Mouse (Mus musculus) gonadal fat pad, adult 2 months (tissue): ENCODE results near the gene Ift122. TPM values are rescaled to one million over a fixed set of nuclear protein-coding genes. Genes with fewer than 3 reads are reported as not detected.
"Not testable (repeated sequence)": the region's sequence is repeated elsewhere in the genome, so short reads cannot be mapped to it uniquely, and the experiment has no call there.

Experiments
- DNase-seq: peaks from one replicate; pipeline ENCODE4 v3.0.0-alpha.2; 2012; ENCODE audit warnings: low read depth
- polyA plus RNA-seq: library from polyadenylated mRNA; depleted of rRNA; stranded (reverse); fragments of >200 nt; gene quantifications from 2 replicates; pipeline ENCODE4 v1.2.3, GENCODE M21; 2012; rRNA removed

Ift122 gene
- 15.1 and 16.3 TPM in 2 replicates for polyA plus RNA-seq

DNA sequence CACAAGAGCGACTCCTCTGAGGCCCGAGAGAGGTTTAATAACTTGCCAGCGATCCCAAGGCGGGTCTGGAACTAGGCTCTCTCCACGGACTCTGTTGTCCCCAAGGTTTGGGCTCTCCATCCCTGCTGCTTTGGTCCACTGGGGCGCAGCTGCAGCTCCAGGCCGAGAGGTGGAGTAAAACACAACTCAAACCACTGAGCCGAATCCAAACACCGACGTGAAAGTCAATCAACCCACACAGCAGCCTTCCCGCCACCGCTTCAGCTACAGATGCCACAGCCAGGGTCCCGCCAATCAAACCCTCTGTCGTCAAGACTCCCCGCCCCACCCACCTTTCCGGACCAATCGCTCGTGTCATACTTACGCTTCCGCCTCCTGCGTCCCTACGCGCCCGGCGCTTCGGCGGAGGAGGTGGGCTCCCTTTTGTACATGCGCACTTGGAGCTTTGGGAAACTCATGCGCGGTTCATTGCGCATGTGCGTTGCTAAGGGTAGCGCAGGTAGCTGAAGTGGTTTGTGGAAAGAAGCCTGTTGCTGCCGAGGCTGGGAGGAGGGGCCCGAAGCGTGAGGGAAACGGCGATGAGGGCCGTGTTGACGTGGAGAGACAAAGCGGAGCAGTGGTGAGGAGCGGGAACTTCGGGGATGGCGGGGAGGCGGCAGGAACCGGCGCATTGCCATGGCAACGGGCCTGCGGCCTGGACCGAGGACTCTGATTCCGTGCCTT is at the start of gene Ift122, which contains the start of gene Mbd4:
Gene Ift122, plus strand, starts transcription at position 380 of the 723 bp plus-strand sequence.
Gene Mbd4, minus strand, starts transcription at position 281 of the 723 bp plus-strand sequence.
- peak; percentile 88 for DNase-seq

DNA sequence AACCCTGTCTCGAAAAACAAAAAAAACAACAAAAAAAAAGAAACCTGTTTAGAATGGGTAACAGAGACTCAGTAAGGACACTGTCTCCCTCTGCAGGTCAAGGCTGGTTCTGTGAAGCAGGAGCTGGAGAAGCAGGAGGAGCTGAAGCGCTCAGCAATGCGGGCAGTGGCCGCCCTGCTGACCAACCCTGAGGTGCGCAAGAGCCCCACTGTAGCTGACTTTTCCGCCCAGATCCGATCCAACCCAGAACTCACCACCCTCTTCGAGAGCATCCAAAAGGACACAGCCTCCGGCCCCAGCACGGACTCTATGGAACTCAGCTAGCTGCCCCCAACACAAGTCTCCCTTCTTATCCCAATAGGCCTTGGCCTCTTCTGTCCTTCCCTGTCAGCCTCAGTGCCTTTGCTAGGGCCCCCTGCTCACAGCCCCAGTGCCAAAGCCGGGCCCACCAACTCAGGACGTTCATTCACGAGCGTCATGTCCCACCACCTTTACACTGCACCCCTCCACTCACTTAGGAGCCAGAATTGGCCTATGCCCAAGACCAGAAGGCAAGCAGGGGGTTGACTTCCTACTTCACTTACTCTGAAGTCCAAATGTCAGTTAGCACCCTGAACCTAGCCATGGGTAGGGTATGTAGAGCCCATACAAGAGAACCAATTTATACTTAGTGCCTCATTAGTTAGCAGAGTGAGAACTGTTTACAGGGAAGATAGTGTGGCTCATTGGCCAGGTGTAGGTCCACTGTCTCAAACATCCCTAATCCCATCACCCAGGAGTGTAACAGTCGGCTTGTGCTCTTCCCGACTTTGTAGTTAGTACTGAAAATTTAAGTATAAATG is 49.5 kb upstream of the Ift122 start:
- no peak for DNase-seq

DNA sequence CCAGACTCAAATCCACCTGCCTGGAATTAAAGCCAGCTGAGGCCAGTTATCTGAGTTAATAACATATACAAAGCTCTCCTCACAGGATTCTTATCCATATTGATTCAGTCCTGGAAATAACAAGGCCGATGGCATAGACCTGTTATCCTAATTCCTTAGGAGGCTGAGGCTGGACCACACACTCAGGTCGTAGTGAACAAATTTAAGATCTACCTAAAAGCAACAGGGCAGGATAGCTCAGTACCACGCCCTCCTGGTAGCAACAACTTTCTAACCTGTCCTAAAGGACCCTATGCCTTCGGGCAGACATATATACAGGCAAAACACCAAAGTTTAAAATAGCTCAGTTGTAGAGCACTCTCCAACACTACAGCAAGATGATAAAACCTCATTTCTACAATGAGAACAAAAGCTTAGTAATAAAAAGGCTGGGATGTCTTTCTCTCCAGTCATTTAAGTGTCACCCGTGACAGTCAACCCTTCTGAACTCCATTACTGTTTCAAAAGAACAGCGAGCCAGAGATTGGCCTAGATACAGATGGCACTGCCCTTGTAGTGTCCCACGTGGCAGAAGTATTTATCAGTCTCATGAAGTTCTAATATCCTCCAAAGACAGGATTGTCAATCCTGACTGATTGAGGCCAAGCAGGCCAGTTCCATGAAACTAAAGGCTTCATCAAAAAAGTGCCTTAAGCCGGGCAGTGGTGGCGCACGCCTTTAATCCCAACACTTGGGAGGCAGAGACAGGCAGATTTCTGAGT is 48.7 kb upstream of the Ift122 start:
- no peak for DNase-seq

DNA sequence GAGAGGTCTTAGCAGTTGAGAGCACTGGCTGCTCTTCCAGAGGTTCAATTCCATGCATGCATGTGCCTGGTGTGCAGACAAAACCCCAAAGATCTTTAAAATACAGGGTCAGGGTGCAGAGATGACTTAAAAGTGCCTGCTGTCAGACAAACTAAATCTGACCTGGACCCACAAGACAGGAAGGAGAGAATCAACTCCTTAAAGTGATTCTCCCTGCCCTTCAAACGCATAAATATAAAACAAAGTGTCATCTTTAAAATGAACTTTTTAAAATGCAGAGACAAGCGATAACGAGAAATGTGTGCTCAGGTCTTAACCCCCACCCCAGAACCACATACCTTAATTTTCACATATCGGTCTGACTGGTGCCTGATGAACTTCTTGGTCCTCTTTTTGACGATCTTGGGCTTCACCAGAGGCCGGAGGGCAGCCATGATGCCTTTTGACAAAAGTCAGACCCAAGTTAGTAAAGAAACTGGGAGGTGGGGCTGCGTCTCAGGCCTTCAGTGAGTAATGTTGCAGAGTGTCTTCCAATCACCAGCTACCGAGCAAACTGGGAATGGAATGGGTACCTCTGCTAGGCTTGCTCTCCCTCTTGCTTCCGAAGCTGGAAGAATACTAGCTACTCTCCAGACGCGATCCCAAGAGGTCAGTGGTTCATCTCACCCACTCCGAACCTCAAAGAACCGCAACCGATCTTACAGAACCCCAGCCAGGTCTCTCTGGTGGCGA is 45.6 kb upstream of the Ift122 start:
- no peak for DNase-seq

DNA sequence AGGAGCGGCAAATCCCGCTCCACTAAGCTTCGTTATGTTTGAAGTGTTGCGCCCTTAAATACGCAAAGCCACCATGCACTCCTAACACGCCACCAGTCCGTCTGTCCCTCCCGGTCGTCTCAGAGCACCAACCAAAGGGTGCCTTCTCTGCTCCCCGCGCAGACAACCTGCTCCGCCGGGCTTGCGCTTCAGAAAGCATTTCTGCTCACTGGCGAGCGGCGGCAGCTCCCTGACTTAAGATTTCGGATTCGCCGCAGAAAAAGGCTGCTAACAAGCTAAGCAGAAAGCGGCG is 45.1 kb upstream of the Ift122 start:
- no peak for DNase-seq

DNA sequence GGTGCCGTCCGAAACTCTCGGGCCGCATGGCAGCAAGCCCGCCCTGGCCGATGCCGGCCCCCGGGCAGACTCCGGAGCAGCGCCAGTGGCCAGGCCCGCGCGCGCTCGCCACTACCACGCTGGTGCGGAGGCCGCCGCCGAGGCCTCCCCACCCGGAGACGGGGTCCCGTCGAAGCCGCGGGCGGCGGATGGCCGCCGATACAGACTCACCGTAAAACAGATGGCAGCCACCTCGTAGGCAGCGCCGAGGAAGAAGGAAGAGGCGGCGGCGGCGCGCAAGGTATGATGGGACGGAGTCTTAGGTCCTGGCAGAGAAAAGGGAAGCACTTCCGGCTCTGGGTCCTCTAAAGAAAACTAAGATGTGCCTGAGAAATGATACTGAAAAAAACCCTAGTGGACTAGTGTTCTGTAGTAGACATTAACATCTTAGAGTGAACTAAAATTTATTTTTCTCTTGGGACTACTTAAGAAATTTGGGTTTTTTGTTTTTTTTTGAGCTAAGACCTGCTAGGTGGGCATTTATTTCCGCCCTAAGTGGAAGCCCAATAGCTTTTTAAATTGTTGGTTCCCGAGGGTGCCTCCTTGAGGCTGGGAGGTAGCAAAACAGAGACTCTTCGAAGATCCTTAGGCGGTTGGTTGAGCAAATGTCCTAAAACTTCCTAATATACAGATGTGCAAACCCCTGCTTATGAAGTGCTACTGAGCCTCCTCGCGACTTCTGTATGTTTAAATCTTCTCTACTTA is 44.6 kb upstream of the Ift122 start, which contains the start of gene Rpl32:
Gene Rpl32, minus strand, starts transcription at position 260 of the 744 bp plus-strand sequence.
- peak; percentile 75 for DNase-seq

DNA sequence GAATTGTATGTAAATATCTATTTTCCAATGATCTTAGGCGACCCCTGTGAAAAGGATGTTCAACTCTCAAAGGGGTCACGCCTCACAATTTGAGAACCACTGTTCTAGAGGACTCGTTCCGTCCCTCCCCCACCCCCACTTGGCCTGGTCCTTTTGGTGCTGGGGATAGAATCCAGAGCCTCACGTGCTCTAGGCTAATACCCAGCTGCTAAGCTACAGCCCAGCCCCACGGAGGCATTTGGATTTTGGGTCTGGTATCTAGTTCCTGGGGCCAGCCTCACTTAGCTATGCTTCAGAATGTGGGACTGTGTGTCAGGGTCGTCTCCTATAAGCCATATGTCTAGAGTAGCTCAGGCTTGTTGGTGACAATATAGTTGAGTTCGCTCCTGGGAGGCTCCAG is 41.7 kb upstream of the Ift122 start:
- DNase-seq: no peak

DNA sequence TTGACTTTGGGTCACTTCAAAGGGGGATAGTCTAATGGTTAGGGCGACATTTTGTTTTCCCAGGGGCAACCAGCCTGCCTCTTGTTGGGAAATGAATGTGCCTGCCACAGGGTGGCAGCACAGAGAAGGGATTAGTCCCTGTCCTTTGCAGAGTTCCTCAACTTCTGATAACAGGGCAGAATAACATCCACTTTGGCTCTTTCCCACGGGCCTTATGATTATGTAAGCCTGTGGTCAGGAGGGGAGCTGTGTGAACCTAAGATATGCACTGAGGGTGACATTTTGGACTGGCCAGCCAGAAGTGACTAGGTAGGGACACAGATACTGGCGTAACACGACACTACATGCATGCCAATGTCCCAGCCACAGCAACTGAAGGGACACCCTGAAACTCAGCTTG is 39.2 kb upstream of the Ift122 start:
- DNase-seq: no peak

DNA sequence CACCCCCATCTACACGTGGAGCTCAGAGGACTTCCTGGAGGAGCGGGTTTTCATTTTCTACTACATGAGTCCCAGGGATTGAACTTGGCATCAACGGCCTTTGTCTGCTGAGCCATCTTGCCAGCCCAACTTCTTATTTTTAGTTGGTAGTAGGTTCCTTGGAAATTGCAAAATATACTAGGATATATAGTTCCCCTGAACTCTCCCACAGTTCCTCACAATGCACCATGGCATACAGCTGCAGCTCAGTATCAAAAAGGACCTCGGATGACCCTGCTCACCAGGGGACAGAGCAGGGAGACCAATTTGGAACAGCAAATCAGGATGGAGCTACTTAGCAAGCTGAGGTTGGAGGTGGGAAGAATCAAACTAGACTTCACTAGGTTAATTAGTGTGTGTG is 38.2 kb upstream of the Ift122 start:
- no peak for DNase-seq

DNA sequence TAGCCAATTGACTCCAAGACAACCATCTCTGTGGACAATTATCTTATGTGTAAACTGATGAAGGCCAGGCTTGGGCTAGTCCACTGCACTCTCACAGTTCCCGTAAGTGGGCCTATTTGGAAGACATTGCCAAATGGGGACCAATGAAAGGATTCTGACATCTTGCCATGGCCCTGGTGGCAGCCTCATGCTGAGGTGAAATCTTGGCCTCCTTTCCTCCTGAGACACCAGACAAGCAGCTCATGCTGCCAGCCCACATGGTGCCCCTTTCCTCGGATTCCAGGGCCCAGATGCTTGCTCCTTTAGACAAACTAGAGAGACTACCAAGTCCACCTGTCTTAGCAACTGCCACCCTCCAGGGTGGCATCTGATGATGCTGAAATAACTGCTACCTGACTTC is 35.1 kb upstream of the Ift122 start:
- no peak for DNase-seq

DNA sequence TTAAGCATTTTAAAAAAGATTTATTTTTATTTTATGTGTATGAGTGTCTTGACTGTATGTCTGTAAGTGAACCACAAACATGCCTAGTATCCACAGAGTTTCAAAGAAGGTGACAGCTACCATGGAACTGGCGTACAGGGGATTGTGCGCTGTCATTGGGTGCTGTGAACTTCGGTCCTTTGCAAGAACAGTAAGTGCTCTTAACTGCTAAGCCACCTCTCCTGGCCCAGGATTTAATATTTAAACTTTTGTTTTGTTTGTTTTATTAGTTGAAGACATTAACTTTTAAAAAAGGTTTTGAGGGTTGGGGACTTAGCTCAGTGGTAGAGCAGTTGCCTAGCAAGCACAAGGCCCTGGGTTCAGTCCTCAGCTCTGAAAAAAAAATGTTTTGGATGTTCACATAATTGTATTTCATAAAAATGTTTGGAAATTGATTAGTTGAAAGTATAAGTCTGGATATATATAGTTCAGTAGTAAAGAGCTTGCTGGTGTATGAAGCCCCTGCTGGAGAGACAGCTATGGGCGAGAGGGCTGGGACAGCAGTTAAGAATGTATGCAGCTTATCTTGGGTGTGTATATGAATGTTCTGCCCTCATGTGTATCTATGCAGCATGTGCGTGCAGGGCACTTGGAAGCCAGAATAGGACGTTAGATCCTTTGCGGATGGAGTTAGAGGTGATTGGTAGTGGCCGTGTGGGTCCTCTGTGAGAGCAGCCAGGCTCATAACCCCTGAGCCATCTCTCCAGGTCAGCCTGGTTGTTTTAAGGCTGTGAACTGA is 31.9 kb upstream of the Ift122 start:
- DNase-seq: no peak

DNA sequence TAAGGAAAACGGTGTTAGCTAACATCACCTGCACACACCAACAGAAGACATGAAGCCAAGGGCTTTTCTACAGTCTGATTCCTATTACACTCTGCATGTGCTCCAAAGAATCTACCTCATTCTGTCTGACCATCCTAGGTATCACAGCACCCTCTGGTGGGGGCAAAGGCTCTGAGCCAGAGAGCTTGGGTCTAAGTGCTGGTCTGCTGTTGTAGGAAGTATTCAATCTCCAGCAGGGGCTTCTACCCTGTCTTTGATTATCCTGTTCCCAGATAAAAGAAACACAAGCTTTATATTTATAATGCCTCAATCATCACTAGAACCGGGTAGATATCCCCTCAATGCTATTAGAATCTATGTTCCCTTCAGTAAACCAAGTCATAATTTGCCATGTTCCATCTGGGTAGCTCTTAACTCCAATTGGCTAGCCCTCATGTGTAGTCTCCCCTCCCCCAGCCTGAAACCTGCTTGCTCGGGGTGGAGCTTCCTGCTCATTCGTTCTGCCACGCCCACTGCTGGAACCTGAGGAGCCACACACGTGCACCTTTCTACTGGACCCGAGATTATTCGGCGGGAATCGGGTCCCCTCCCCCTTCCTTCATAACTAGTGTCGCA is 29.3 kb upstream of the Ift122 start:
- not testable (repeated sequence) for DNase-seq

DNA sequence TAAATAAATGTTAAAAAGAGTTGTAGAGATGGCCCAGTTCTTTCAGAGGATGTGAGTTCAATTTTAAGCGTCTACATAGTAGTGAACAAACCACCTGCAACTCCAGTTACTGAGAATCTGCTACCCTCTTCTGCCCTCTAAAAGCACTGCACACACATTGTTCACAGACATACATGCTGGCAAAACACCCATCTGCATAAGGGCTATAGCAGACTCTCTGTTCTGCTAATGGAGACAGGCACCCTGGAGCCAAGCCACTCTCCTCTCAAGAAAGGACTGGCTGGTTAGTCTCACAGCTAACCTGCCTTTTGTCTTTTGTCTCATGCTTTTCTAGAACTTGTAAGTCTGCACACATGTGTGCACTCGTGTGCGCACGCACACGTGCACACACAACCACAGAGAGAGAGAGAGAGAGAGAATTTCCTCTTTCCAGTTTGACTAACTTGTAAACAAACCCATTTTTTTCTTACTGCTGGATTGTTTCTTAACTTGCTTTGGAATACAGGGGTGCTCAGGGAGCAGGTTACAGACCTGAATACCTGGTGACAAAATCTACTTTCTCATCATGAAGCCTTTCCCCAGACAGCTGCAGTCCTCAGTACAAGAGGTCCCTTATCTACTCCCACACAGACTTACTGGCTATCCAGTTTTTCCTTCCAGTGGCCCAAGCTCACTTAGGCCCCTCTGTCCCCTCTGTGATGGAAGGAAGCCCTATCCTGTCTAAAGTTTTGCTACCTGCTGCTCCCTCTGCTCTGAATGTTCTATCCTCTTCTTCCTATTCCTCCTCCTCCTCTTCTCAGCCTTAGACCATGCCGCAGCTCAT is 22.3 kb upstream of the Ift122 start:
- no peak for DNase-seq

DNA sequence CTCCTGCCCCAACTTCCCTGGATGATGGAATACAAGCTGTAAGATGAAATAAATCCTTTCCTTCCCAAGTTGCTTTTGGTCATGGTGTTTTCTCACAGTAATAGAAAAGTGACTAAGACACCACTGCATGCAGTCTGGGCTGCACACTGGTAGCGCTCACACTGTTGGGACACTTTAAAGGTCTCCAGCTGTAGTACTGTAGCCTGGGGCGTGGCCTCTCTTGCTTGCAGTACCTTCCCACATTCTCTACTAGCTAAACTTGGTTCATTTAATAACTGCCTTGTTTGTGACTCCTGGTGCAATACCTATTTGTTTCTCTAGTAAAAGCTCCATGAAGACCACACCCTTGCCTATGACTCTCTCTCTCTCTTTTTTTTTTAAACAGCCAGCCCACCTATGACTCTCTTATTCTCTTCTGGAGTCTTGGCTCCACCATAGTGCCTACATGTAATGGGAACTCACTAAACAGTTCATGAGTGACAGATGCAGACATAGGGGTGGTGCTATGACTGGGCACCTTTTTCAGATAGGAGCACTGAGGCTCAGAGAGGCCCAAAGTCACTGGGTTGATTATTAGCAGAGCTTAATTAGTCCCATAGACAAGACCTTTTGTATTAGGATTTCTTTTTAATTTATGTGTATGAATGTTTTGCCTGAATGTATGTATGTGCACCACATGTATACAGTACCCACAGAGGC is 21.0 kb upstream of the Ift122 start:
- DNase-seq: no peak

DNA sequence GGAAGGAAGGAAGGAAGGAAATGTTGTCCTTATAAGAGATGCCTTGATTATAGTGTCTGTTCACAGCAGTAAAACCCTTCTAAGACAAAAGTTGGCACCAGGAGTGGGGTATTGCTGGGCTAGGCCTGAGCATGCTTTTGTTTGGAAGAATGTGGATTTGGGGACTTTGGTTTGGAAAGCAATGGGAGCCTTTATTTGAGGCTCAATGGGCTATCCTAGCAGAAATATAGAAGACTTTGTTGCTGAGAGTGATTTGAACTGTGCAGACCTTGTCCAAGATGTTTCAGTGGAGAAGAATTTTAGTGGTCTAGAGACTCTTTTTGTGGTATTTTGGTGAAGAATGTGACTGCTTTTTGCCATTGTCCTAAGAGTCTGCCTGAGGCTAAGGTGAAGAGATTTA is 19.4 kb upstream of the Ift122 start:
- DNase-seq: no peak

DNA sequence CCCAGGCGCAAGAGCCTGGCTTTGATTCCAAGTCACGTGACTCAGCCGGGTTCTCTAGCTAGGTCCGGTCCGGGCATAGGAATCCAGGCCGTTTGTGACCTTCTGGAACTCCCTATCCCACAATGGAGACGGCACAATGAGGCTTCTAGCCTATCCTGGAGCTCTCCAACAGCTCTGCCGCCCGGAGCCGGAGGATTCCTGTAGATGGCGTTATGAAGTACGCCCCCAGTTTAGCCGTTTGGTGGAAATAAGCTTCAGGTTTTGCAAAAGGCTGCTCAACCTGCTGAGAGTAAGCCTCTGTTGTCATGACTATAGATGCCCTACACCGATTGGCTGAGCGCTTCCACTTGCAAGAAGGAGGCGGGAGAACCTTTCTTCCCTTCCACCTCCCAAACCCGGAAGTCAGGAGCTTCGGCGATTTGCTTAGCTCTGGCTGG is 15.1 kb upstream of the Ift122 start, which contains the start of gene Efcab12:
Gene Efcab12, minus strand, starts transcription at position 252 of the 437 bp plus-strand sequence.
- DNase-seq: peak; percentile 61

DNA sequence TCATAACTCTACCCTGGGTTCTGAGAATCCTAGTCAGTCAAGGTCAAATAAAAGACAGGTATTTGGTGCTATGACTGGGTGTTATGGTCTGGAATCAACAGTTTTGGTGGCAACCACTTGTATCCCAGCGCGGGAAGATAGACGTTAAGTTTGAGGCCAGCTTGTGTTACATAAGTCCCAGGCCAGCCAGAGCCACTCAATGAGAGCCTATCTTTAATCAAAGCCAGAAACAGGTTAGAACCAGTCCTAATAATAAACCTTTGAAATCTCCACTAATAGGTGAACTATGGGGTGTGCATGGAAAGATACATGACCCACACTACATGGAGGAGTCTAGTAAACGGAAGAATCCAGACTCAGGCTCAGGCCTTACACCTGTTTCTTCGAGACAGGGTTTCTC is 14.5 kb upstream of the Ift122 start:
- no peak for DNase-seq

DNA sequence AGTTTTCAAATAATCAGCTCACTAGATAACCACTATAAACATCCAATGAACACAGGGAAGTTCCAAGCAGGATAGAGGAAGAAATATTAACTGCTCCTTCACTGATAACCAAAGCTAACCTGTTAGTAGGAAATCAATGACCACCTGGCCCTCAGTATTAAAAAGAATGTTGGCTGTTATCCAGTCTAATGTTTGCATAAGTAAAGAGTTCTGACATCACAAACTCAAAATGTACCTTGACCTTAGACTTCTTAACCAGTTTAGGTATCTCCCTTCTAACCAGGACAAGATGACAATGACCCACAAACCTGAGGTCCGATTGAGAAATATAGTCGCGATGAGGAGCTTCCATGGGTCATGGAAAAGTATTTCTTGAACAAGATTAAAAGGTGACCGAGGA is 8.3 kb upstream of the Ift122 start:
- no peak for DNase-seq
